Mouse (Mus musculus) Muller cell, postnatal 12 days (primary cell): ENCODE results near the gene Ubxn11.

Experiments used
- DNase-seq: peaks from one replicate; pipeline ENCODE4 v3.0.0-alpha.2; 2015; ENCODE audit errors: inconsistent ontology term

Gene Ubxn11

DNA sequence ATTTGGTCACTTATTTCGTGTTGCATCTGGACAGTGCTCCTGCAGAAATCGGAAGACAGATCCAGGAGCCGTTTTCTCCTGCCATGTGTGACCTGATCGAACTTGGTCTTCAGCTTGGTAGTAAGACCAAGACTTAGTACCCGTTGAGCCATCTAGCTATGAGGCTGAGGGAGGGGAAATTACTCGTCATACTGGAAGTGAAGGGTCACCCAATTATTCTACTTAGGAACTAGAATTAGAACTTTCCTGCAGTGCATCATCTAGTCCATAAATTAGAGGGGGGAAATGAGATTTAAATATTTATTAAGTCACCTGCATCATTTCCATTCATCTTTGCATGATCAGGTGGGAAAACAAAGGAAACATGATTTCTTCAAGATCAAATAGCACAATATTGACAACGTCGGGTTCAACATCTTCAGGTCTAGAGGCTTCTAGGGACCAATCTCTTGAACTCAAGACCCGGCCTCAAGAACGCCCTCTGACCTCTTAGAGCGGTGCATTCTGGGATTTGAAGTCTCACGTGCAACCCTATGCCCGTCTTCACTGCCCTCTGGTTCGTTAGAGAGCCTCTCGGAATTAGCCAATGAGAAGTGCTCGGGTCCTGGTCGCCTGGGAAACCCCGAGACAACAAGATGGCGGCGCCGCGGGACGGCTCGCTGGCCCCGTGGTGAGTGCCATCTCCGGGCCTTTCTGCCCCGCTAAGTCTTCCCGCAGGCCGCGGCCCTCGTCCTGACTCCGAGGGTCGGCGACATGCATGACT lies at the start of gene Ubxn11:
Gene Ubxn11 (plus strand): TSS at position 592 of the 763 bp plus-strand sequence.
- DNase-seq, result peak; percentile 90

- DNase-seq, result no peak
Measured at GRCm38 (mm10) chr4:134053538-134053937, 48.8 kb upstream of the Ubxn11 start, which contains the start of gene Zfp683. Gene Zfp683 (plus strand): TSS chr4:134053838.

GRCm38 (mm10) chr4:134058166-134058715 lies 44.1 kb upstream of the Ubxn11 start:
- DNase-seq, result no peak

DNA sequence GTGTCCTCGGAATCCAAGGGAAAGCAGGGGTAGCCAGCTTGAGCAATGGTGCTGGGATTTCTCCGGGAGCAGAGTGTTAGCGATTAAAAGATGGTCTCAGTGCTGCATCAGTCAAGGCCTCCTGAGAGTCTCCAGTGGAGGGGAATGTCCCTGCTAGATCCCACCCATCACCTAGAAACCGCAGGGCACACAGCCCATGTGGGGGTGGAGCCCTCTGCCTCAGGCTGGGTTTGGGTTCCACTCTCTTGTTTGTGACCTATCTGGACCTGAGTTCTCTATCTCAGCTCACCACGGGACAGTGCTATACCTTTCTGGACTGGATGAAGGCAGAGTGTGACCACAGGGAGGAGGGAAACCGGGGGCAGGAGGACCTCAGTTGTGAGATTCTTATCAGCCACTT lies 43.5 kb upstream of the Ubxn11 start:
- DNase-seq, result no peak

- DNase-seq, result no peak
Measured at GRCm38 (mm10) chr4:134060135-134060865, 42.1 kb upstream of the Ubxn11 start, which contains the start of gene Crybg2. Gene Crybg2 (plus strand): TSS chr4:134060815.

GRCm38 (mm10) chr4:134061166-134061830 lies 41.1 kb upstream of the Ubxn11 start:
- DNase-seq, result no peak

GRCm38 (mm10) chr4:134061944-134062446 lies 40.4 kb upstream of the Ubxn11 start:
- no peak for DNase-seq

- DNase-seq, result no peak
Measured at GRCm38 (mm10) chr4:134062561-134062960, 39.8 kb upstream of the Ubxn11 start.

DNA sequence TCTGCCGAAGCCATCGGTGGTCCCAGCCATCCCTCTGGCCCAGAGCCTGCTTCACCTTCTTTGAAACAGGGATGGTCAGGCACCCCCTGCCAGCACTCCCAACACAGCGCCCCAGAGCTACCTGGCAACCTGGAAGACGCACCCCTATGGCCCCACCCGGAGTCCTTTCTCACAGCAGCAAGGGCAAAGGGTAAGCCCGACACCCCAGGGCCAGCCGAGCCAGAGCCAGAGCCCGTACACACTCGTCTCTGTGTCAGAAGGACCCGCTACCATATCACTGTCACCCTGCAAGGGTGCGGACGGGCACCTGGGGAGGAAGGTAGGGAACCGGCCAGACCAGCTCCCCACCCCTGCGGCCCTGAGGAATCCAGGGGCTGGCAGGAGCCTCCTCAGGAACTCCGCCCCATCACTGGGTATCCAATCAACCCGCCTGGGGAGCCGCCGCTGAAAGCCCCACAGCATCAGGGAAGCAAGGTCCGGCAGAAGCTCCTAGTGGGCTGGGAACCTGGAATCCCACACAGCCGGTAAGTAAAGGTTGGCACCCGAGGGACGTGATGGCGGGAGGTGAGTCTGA lies 36.9 kb upstream of the Ubxn11 start:
- no peak for DNase-seq

- DNase-seq, result no peak
Measured at GRCm38 (mm10) chr4:134067383-134067782, 35.0 kb upstream of the Ubxn11 start.

- no peak for DNase-seq
Measured at GRCm38 (mm10) chr4:134067833-134068544, 34.4 kb upstream of the Ubxn11 start.

DNA sequence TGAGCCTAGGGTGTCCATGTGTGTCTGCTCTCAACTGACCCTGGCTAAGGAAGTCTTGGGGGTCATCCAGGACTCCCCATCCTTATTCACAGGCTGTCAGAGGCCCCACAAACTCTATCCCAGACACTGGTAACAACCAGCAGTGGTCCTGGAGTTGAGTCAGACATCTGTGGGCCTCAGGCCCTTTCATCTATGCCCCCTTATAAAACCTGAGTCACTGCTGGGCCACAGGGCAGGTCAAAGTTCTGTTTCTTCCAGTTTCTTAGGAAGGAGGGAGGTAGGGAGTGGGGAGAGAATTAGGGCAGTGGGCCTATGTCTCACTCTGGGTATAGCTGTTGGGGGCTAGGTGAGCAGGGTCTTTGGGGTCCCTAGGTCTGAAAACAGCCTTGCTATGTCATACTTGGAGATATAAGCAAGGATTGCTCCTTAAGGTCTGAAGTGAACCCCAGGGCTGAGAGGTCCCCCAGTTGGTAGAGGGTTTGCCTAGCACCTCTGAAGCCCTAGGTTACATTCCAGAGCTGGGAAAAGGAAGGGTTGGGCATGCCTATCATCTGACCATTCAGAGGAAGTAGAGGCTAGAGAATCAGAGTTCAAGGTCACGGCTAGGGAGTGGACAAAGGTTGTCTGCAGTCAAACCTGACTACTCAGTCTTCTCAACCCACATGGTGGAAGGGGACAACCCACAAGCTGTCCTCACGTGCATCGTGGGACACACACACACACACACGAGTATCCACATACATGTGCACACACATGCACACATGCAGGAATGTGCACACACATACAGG lies 33.4 kb upstream of the Ubxn11 start:
- no peak for DNase-seq

GRCm38 (mm10) chr4:134078694-134079093 lies 23.7 kb upstream of the Ubxn11 start:
- DNase-seq, result peak; percentile 47

GRCm38 (mm10) chr4:134080674-134081073 lies 21.7 kb upstream of the Ubxn11 start:
- DNase-seq, result no peak

- DNase-seq, result peak; percentile 64
Measured at GRCm38 (mm10) chr4:134081730-134082386, 20.5 kb upstream of the Ubxn11 start.

DNA sequence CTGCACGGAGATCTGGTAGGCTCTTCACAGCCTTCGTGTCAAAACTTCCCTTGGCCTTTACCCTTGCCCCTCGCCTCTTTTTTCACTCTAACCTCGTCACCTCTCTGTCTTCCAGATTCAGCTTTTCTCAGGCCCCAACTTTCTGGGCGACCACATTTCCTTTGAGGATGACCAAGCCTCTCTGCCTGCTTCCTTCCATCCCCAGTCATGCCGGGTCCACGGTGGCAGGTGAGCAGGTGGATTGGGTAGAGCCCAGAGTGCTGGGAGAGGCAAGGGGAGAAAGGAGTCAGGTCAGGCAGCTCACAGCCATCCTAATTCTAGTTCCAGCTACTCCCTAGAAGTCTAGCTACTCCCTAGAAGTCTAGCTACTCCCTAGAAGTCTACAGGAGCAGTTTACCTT lies 19.9 kb upstream of the Ubxn11 start:
- DNase-seq, result no peak

DNA sequence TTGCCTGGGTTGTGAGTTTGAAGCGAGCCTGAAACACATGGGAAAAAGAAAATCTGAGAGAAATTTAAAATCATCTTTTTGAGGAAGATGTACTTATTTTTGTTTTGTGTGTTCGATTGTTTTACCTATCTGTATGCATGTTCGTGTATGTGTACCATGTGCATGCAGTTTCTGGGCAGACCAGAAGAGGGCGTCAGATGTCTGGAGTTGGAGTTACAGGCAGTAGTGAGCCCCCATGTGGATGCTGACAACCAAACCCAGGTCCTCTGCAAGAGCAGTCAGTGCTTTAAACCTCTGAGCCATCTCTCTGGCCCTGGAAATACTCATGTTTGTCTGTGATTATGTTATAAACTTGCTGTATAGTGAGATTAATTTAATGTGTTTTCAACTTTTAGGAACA lies 17.4 kb upstream of the Ubxn11 start:
- no peak for DNase-seq

DNA sequence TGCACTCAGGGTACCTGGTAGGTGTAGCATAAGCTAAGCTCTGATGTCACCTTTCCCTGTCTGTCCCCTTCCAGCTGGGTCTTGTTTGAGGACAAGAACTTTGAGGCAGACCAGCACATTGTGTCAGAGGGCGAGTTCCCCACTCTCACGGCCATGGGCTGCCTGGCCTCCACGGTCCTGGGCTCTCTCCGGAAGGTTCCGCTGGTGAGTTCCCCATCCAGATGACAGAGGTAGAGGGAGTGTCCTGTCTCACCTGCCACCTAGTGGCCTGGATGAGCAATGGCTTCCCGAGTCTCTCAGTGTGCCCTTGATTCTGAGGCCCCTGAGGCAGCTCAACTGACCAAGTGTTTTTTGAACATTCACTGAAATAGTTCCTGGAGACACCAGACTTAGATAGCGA lies 15.0 kb upstream of the Ubxn11 start:
- DNase-seq, result peak; percentile 32

DNA sequence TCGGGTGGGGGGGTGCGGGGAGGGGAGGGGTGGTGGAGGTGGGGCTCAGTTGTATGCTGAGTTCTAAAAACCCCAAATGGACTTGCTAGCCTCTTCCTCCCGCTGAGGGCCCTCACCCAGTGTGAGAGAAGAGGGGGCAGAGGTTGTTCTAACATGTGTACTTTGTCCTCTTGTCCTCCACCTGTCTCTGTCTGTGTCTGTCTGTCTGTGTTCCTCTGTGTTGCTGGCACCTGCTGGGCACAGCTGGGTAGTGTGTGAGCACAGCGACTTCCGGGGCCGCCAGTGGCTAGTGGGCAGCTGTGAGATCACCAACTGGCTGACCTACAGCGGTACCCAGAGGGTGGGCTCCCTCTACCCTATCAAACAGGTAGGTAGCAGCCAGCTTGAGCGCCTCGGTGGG lies 13.3 kb upstream of the Ubxn11 start:
- no peak for DNase-seq
